Mouse (Mus musculus): ENCODE data around the gene Mepe. TPM values are rescaled to one million over a fixed set of nuclear protein-coding genes. Genes with fewer than 3 reads are reported as not detected.

Gene Mepe
- polyA plus RNA-seq, 1 experiment from 2014 or later: not detected

DNA sequence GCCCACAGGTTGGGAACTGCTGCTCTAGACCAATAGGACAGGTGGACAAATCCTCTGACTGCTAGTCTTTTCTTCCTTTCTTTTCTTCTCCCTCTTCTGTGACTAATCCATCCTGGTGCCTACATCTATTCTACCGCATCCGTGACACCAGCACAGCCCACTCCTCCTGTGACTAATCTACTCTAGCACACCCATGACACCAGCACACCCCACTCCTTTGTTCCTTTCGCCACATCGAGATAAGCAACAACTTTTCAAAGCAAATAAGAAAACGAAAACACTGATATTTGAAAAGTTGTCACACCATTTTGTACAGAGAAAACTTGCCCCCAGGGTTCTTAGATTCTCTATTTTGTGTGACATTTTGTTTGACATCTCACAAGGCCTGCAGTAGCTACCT, 5.0 kb downstream of the Mepe start:
- H3K36me3 ChIP-seq (ENCODE audit: control insufficient read depth, insufficient read depth, low read length): no peaks in the 10 kb centered on the region
- H3K27ac ChIP-seq (ENCODE audit: low read depth, low read length): no peak overlapping the region
- 73% methylated on average over 5 of the region's 5 CpGs for WGBS
- no peak for DNase-seq (ENCODE audit: low spot score)
- H3K4me2 ChIP-seq (ENCODE audit: low read depth, low read length, severe bottlenecking): no peak overlapping the region
- no peaks in the 10 kb centered on the region for H3K4me1 ChIP-seq (replicated peaks; ENCODE audit: control insufficient read depth, insufficient read depth, low read length)
- no peaks in the 10 kb centered on the region for H3K27me3 ChIP-seq (ENCODE audit: control insufficient read depth, insufficient read depth, low read length)
- no peaks in the 10 kb centered on the region for H3K9me3 ChIP-seq (ENCODE audit: control insufficient read depth, low read length)
- no peak for ATAC-seq (replicated peaks; ENCODE audit: low FRiP score)
- no peak overlapping the region for H3K4me3 ChIP-seq (ENCODE audit: low read depth, low read length)
- H3K9ac ChIP-seq (ENCODE audit: low read length): no peak overlapping the region

DNA sequence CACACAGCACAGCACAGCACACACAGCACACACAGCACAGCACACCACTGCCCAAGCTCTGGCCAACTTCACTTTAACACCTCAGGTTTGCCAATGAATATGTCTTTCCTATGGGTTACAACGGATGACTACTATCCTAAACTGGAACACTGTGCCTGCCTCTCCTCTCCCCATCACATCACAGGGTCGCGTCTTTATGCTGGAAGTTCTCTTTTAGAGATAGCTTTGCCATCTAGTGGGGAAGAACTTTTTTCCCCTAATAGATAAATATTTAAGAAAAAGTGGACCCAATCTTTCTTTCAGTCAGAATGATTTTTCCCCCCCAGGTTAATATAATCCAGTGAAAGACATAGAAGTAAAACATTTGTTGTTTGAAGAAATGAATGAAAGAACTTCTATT, 7.2 kb downstream of the Mepe start:
- Histone ChIP-seq H3K9me3 (ENCODE audit: control insufficient read depth, low read length) (no peaks in the 10 kb centered on the region), H3K9ac (ENCODE audit: low read length) (no peak overlapping the region), H3K4me1 (replicated peaks; ENCODE audit: control insufficient read depth, insufficient read depth, low read length) (no peaks in the 10 kb centered on the region), H3K27ac (ENCODE audit: low read depth, low read length) (no peak overlapping the region), H3K4me3 (ENCODE audit: low read depth, low read length) (no peak overlapping the region), H3K36me3 (ENCODE audit: control insufficient read depth, insufficient read depth, low read length) (no peaks in the 10 kb centered on the region), H3K4me2 (ENCODE audit: low read depth, low read length, severe bottlenecking) (no peak overlapping the region), H3K27me3 (ENCODE audit: control insufficient read depth, insufficient read depth, low read length) (no peaks in the 10 kb centered on the region)
- no peak for DNase-seq (ENCODE audit: low spot score)
- 80% methylated on average over 3 of the region's 3 CpGs for WGBS
- ATAC-seq (replicated peaks; ENCODE audit: low FRiP score): no peak

DNA sequence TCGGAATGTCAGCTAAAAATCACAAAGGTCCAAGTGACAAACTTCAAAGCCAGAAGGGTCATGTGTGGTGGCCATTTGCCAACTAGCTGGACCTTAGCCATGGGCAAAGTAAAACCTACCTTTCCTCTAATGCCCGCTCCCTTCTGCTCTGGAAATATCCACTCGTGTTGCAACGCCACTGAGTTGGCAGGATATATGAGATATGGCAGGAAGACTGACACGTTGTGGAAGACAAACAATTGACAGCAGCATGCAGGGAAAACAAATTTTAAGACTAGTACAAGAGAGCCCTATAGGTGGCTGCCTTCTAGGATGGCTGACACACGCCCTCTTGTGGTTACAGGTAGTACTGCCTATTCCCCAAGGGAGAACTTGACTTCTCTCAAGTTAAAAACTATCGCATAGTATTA, 8.1 kb downstream of the Mepe start:
- H3K27ac ChIP-seq (ENCODE audit: low read depth, low read length): no peak overlapping the region
- ATAC-seq (replicated peaks; ENCODE audit: low FRiP score): peak; percentile 72
- 58% methylated on average over 7 of the region's 7 CpGs for WGBS

DNA sequence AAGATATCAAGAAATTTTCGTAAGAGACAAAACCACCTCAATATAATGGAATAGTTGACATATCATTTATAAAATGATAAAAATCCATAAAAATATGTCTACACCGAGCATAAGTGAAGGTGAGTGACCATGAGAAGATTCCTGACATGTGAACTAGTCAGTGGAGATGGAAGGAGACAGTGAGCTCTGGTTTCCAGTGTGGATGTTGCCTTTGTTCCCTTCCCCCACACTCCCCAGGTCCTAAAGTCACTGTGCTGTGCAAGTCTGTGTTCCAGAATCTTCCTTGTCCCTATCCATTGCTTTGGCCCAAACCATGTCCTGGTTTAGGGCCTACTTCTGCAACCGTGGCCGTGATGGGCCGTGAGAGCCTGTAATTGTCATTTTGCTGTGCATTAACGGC, 8.5 kb downstream of the Mepe start:
- no peak overlapping the region for H3K4me2 ChIP-seq (ENCODE audit: low read depth, low read length, severe bottlenecking)
- H3K9ac ChIP-seq (ENCODE audit: low read length): no peak overlapping the region
- no peak overlapping the region for H3K27ac ChIP-seq (ENCODE audit: low read depth, low read length)
- ATAC-seq (replicated peaks; ENCODE audit: low FRiP score): peak; percentile 39; the same call in 1 of the 2 replicates
- H3K36me3 ChIP-seq (ENCODE audit: control insufficient read depth, insufficient read depth, low read length): no peaks in the 10 kb centered on the region
- H3K4me1 ChIP-seq (replicated peaks; ENCODE audit: control insufficient read depth, insufficient read depth, low read length): no peaks in the 10 kb centered on the region
- H3K9me3 ChIP-seq (ENCODE audit: control insufficient read depth, low read length): no peaks in the 10 kb centered on the region
- no peak for DNase-seq (ENCODE audit: low spot score)
- WGBS: 78% methylated on average over 6 of the region's 6 CpGs
- H3K27me3 ChIP-seq (ENCODE audit: control insufficient read depth, insufficient read depth, low read length): no peaks in the 10 kb centered on the region
- H3K4me3 ChIP-seq (ENCODE audit: low read depth, low read length): no peak overlapping the region

More for the DNA sequence above, 8.1 kb downstream of the Mepe start:
- Histone ChIP-seq H3K36me3 (ENCODE audit: control insufficient read depth, insufficient read depth, low read length) (no peaks in the 10 kb centered on the region), H3K9me3 (ENCODE audit: control insufficient read depth, low read length) (no peaks in the 10 kb centered on the region), H3K27me3 (ENCODE audit: control insufficient read depth, insufficient read depth, low read length) (no peaks in the 10 kb centered on the region), H3K4me3 (ENCODE audit: low read depth, low read length) (no peak overlapping the region), H3K9ac (ENCODE audit: low read length) (no peak overlapping the region), H3K4me2 (ENCODE audit: low read depth, low read length, severe bottlenecking) (no peak overlapping the region), H3K4me1 (replicated peaks; ENCODE audit: control insufficient read depth, insufficient read depth, low read length) (no peaks in the 10 kb centered on the region)
- peak; percentile 70 for DNase-seq (ENCODE audit: low spot score)

DNA sequence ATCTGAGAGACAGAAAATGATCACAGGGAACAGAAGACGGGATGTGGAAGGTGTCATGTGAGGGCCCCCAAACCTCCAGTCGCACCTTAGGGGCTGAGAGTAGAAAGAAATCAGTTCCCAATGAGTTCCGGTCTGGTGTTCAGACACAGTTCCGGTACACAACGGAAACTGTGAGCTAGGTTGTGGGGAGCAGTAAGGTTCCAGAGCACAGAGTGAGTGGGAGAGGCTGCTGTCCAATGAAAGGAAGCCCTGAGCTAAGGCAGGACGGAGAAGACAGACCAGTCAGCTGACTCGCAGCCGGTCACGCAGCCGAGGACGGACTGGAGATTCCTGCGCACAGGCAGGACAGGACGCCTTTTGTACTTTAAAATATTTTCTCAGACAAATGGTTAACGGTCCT, 9.4 kb downstream of the Mepe start:
- DNase-seq (ENCODE audit: low spot score) (no peak), ATAC-seq (replicated peaks; ENCODE audit: low FRiP score) (no peak)
- H3K27me3 ChIP-seq (ENCODE audit: control insufficient read depth, insufficient read depth, low read length): no peaks in the 10 kb centered on the region
- no peak overlapping the region for H3K4me2 ChIP-seq (ENCODE audit: low read depth, low read length, severe bottlenecking)
- no peak overlapping the region for H3K27ac ChIP-seq (ENCODE audit: low read depth, low read length)
- H3K9ac ChIP-seq (ENCODE audit: low read length): no peak overlapping the region
- H3K36me3 ChIP-seq (ENCODE audit: control insufficient read depth, insufficient read depth, low read length): no peaks in the 10 kb centered on the region
- H3K9me3 ChIP-seq (ENCODE audit: control insufficient read depth, low read length): no peaks in the 10 kb centered on the region
- no peak overlapping the region for H3K4me3 ChIP-seq (ENCODE audit: low read depth, low read length)
- no peaks in the 10 kb centered on the region for H3K4me1 ChIP-seq (replicated peaks; ENCODE audit: control insufficient read depth, insufficient read depth, low read length)
- 86% methylated on average over 14 of the region's 14 CpGs for WGBS

DNA sequence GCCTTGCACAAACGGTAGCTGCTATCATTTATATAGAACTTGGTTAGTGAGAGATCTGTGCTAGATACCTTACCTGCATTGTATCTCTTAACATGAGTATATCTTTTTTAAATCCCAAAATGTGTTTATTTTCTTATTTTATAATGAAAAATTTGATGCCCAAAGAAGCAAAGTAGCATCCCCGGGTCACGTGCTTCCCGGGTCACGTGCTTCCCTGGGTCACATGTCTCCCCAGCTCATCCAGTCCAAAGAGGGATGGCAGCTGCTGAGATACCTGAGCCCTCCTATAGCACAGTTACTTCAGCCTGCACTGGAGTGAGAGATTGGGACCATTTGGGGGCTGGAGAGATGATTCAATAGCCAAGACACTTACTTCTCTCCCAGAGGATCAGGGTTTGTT, 10.8 kb downstream of the Mepe start:
- Histone ChIP-seq H3K4me1 (replicated peaks; ENCODE audit: control insufficient read depth, insufficient read depth, low read length) (no peaks in the 10 kb centered on the region), H3K4me3 (ENCODE audit: low read depth, low read length) (no peak overlapping the region), H3K9ac (ENCODE audit: low read length) (no peak overlapping the region), H3K27ac (ENCODE audit: low read depth, low read length) (no peak overlapping the region), H3K4me2 (ENCODE audit: low read depth, low read length, severe bottlenecking) (no peak overlapping the region), H3K9me3 (ENCODE audit: control insufficient read depth, low read length) (no peaks in the 10 kb centered on the region), H3K27me3 (ENCODE audit: control insufficient read depth, insufficient read depth, low read length) (no peaks in the 10 kb centered on the region), H3K36me3 (ENCODE audit: control insufficient read depth, insufficient read depth, low read length) (no peaks in the 10 kb centered on the region)
- ATAC-seq (replicated peaks; ENCODE audit: low FRiP score): no peak
- no peak for DNase-seq (ENCODE audit: low spot score)
- 83% methylated on average over 5 of the region's 5 CpGs for WGBS

DNA sequence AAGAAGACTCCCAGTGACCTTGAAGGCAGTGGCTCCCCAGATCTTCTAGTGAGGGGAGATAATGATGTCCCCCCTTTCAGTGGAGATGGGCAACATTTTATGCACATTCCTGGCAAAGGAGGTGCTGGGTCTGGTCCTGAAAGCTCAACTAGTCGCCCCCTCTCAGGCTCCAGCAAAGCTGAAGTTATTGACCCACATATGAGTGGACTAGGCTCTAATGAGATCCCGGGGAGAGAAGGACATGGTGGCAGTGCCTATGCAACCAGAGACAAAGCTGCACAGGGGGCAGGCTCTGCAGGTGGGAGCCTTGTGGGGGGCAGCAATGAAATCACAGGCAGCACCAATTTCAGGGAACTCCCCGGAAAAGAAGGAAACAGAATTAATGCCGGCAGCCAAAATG, 12.4 kb downstream of the Mepe start:
- no peak for ATAC-seq (replicated peaks; ENCODE audit: low FRiP score)
- no peak for DNase-seq (ENCODE audit: low spot score)
- 81% methylated on average over 4 of the region's 4 CpGs for WGBS

DNA sequence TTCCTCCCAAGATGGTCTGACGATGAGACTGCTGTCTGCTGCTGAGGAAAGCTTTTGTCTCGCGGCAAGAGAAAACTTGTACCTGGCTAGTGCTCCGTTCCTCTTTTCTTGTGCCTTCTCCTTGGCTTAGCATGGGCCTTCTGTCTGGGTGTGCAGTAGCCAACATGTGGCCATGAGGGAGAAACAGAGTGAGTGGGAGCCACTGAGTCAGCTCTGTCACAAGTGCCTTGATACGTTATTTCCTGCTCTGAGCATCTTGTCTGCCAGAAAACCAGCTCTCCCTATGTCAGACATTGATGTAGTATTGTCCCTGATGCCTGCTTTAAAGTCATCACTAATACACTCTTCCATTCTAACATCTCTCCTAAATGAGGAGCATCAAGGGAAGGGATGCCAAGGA, 13.9 kb downstream of the Mepe start:
- no peaks in the 10 kb centered on the region for H3K36me3 ChIP-seq (ENCODE audit: control insufficient read depth, insufficient read depth, low read length)
- no peaks in the 10 kb centered on the region for H3K9me3 ChIP-seq (ENCODE audit: control insufficient read depth, low read length)
- H3K27ac ChIP-seq (ENCODE audit: low read depth, low read length): no peak overlapping the region
- ATAC-seq (replicated peaks; ENCODE audit: low FRiP score) (no peak), DNase-seq (ENCODE audit: low spot score) (no peak)
- H3K27me3 ChIP-seq (ENCODE audit: control insufficient read depth, insufficient read depth, low read length): no peaks in the 10 kb centered on the region
- no peaks in the 10 kb centered on the region for H3K4me1 ChIP-seq (replicated peaks; ENCODE audit: control insufficient read depth, insufficient read depth, low read length)
- H3K4me3 ChIP-seq (ENCODE audit: low read depth, low read length): no peak overlapping the region
- no peak overlapping the region for H3K4me2 ChIP-seq (ENCODE audit: low read depth, low read length, severe bottlenecking)
- 81% methylated on average over 5 of the region's 5 CpGs for WGBS
- H3K9ac ChIP-seq (ENCODE audit: low read length): no peak overlapping the region

More for the DNA sequence above, 12.4 kb downstream of the Mepe start:
- Histone ChIP-seq H3K36me3 (ENCODE audit: control insufficient read depth, insufficient read depth, low read length) (no peaks in the 10 kb centered on the region), H3K4me2 (ENCODE audit: low read depth, low read length, severe bottlenecking) (no peak overlapping the region), H3K4me1 (replicated peaks; ENCODE audit: control insufficient read depth, insufficient read depth, low read length) (no peaks in the 10 kb centered on the region), H3K27ac (ENCODE audit: low read depth, low read length) (no peak overlapping the region), H3K9me3 (ENCODE audit: control insufficient read depth, low read length) (no peaks in the 10 kb centered on the region), H3K4me3 (ENCODE audit: low read depth, low read length) (no peak overlapping the region), H3K27me3 (ENCODE audit: control insufficient read depth, insufficient read depth, low read length) (no peaks in the 10 kb centered on the region), H3K9ac (ENCODE audit: low read length) (no peak overlapping the region)

DNA sequence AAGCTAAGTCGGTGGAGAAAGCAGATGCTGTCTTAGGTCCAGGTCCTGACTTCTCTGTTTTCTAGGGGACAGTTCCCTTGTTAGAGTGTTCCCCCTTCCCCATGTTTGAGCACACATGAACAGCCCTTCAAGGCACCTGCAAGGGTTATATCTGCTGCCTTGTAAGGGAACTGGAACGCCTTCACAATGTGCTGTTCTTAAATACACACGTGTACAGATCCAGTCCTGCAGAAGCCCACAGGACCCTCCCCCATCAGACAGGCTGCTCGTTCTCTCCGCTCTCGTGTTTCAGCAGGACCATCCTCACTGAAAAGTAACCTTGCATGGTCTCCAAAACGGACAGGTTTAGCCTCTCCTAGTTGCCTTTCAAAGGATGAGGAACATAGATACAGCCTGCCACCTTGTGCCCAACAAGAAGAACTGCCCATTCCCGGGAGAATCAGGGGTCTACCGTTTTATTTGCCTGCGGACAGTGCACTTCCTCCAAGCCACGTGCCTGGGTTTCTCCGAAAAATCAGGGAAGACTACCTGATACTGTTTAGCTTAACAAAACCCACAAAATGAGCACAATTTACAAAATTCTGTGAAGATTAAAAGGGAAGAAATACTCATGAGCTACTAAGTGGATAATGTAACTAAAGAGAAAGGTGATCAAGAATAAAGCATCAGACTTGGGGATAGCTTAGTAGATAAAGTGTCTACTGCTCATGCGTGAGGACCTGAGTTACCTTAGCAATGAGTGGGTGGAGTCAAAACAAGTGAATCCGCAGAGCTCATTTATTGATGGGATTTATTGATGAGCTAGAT, 14.8 kb downstream of the Mepe start:
- Histone ChIP-seq H3K27me3 (ENCODE audit: control insufficient read depth, insufficient read depth, low read length) (no peaks in the 10 kb centered on the region), H3K27ac (ENCODE audit: low read depth, low read length) (no peak overlapping the region), H3K9ac (ENCODE audit: low read length) (no peak overlapping the region), H3K36me3 (ENCODE audit: control insufficient read depth, insufficient read depth, low read length) (no peaks in the 10 kb centered on the region), H3K4me3 (ENCODE audit: low read depth, low read length) (no peak overlapping the region), H3K4me2 (ENCODE audit: low read depth, low read length, severe bottlenecking) (no peak overlapping the region), H3K9me3 (ENCODE audit: control insufficient read depth, low read length) (no peaks in the 10 kb centered on the region), H3K4me1 (replicated peaks; ENCODE audit: control insufficient read depth, insufficient read depth, low read length) (no peaks in the 10 kb centered on the region)
- DNase-seq (ENCODE audit: low spot score) (peak; percentile 68), ATAC-seq (replicated peaks; ENCODE audit: low FRiP score) (peak; percentile 82)
- 24% methylated on average over 14 of the region's 14 CpGs for WGBS
